Mouse (Mus musculus) right cerebral cortex, adult 18-20 months (tissue): ENCODE data around the gene Msi2.
A peak's percentile ranks its signal among the peaks of the same experiment; 100 is the strongest.

Source experiments
- DNase-seq: peaks from one replicate; pipeline ENCODE4 v3.0.0; 2022; ENCODE audit warnings: mixed read lengths

Msi2 gene

GRCm38 (mm10) chr11:88557828-88558580 is 160.3 kb downstream of the Msi2 start:
- DNase-seq = no peak

DNA sequence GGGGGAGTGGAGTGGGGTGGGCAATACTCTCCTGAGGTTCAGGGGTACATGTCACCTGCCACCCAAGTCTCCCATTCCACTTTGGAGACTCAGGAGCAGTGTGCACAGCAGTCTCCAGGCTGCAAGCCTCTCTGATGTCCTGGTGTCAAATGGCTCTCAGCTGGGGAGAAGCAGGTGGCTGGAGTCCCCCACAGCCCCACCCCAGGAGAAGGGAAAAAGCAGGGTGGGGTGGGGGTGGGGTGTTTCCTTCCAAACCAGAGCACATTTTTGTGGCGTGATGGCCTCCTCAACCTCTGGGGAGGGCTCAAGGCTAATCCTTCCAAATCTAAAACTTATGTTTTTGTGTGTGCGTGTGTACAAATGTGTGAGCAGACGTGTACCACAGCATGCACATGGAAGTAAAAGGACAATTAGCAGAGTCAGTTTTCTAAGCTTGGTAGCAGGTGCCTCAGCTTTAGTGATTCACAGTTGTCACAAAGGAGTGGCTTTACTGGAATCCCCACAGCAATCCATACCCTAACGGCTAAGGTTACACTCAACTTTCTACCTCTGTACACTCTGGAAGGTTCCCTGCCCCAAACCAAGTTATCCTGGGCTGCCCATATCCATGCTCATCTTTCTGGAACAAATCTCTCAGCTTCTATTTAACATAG is 161.1 kb downstream of the Msi2 start:
- no peak for DNase-seq

GRCm38 (mm10) chr11:88555902-88556549 is 162.3 kb downstream of the Msi2 start:
- DNase-seq = no peak

GRCm38 (mm10) chr11:88555232-88555818 is 163.0 kb downstream of the Msi2 start:
- DNase-seq = no peak

DNA sequence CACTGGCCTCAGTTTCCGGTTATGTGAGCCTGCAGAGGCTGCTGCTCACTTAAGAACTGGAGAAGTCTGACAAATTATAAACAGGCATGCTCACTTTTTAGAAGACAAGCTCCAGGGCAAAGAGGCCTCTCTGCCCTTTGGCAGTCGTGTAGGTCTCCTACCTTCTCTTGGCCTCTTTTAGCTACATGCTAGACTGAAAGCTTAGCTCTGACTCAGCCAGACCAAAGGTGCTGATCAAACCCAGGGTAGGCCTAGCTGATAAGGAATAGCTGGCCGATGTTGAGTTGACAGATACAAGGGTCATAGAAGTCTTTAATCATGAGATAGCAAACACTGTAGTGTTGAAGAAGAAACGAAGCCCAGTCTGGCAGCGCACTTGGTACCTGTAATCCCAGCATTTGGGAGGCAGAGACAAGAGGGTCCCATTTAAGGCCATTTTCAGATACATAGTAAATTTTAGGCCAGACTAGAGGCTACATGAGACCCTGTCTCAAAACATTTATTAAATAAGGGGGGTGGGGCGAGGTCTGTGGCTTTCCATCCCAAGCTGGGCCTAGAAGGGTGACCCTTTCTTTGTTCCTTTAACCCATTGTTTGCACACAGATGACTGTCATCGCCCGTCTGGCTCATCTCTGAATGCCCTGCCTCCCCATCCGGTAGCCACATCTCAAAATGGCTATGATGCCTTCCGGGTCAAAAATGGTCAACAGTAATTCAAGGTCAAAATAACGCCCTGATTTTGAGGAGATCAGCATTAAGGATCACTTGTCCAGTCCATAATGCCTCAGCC is 164.6 kb downstream of the Msi2 start:
- no peak for DNase-seq

DNA sequence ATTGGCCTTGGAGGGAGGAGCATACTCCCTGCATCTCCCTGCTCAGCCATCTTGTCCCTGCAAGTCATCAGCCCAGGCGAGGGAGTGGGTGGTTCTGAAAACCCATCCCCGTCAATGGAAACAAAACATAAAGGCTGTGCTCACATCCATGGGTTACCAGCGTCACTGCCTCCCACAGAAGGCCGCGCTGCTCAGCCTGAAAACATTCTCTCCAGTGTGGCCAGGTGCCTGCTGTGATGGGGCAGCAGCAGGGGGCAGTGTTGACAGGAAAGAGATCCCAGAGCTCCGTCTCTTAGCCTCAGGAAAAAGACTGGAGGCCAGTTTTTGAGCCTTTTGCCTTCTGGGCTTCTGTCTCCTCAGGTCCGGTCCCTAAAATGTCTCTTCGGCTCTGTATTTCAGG is 165.3 kb downstream of the Msi2 start:
- peak; percentile 83 for DNase-seq

DNA sequence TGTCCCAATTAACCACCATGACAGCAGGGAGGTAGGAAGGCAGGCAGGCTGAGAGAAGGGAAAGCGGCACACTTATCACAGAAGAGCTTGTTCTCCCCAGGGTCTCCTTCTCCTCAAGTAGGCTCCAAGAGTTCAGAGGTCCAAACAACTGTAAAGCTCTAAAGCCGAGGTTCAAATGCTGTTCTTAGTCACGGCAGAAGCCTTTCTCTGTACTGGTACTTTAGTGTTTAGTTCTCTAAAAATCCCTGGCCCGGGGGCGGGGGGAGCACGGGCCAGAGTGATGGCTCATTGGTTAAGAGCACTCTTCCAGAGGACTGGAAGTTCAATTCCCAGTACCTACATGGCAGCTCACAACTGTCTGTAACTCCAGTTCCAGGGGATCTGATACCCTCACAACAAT is 165.9 kb downstream of the Msi2 start:
- no peak for DNase-seq

DNA sequence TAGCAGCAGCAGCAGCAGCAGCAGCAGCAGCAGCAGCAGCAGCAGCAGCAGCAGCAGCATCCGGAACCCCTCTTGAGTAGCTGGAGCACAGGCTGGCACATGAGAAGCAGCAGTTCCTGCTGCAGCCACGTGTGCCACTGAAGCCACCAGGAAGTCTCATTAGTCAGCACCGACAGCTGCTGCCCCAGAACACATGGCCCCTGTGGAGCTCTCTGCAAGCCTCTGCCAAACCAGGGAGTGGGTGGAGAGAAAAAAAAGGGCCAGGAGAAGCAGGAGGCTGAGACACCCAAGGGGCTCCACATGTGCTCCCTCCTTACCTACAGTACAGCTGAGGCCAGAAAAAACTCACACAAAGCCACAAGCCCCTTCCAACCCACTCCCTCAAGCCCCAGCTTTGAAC is 167.3 kb downstream of the Msi2 start:
- peak; percentile 79 for DNase-seq

DNA sequence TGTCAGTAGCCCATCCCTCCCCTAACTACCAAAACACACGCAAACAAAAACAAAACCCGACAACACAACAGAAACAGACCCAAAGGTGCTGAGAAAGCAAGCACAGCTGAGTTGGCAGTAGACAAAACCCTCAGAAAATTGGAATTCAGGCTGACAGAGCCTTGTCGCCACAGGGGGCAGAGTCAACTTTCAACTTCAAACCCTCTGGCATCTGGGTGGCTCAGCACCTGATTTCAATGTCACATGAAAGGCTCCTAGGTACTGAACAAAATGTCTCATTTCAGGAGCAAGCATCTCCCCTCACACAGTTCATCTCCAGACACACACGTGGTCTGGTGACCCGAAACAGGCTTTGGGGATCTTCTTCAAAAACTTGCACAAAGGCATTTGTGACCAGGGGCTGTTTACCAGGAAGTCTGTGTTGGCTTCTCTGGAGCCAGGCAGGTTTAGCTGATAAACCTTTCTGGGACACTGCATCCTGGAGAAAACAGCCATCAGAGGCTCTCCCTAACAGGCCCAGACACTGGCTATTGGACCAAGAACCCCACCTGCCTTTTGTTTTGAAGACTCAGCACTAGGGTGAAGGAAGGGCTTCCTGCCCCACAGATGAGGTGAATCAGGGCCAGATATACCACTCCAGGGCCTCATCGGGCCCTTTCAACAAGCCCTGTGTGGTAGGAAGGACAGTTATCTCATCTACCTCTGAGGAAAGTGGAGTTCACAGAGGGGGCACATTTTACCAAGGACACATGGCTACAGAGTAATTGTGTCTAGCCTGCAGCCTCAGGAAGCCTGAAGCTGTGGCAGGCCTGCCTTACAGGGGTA is 168.0 kb downstream of the Msi2 start:
- no peak for DNase-seq

DNA sequence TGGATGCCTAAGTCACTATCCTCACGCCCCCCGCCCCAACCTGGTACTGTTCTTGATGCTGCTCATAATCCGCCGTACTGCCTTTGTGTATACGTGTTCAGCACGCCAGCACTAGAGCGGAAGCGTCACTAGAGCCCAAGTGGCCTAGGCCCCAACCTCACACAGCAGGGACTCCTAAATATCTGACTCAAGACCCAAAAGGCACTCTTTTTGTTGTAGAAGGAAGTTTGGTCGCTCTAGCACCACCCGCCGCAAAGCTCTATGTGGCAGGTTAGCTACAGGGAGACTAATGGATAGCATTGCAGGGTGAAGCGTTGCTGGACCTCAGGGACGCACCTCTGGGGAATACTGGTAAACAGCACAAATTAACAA is 168.8 kb downstream of the Msi2 start:
- DNase-seq = no peak

- DNase-seq = no peak
These were observed 169.3 kb downstream of the Msi2 start for GRCm38 (mm10) chr11:88548832-88549528.

GRCm38 (mm10) chr11:88548423-88548822 is 169.9 kb downstream of the Msi2 start:
- no peak for DNase-seq

DNA sequence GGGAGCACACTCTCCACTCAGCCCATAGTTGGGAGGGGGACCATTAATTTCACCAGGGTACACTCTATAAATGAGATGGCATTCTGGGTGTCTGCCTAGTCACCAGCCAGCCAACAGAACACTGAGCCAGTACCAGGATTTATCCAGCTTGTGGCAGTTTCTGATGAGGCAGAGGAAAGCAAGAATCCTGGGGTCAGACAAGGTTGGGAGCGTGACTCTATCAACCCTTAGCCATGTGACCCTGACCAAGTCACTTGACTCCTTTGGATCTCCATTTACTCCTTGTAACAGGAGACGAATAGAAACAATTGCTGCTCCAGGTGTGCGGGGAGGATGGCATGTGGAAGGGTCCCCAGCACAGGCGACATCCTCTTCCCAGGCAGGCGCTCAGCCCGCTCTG is 174.5 kb downstream of the Msi2 start:
- no peak for DNase-seq

DNA sequence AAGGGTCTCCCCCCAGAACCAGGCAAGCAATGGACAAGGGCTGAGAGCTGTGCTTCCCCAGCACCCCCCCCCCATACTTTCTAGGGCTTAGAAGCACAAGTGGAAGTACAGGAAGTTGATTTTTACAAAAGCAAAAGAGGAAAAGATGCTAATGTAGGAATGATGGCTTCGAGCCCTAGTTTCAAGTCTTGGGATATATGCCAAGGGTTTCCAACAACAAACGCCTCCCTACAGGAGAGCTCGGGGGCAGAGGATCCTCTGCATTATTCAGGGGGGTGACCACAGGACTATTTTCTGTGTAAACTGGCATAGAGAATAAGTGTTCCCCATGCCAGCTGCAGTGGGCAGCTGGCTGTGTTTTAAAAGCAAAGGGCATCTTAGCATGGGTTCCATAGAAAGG is 175.5 kb downstream of the Msi2 start:
- no peak for DNase-seq

DNA sequence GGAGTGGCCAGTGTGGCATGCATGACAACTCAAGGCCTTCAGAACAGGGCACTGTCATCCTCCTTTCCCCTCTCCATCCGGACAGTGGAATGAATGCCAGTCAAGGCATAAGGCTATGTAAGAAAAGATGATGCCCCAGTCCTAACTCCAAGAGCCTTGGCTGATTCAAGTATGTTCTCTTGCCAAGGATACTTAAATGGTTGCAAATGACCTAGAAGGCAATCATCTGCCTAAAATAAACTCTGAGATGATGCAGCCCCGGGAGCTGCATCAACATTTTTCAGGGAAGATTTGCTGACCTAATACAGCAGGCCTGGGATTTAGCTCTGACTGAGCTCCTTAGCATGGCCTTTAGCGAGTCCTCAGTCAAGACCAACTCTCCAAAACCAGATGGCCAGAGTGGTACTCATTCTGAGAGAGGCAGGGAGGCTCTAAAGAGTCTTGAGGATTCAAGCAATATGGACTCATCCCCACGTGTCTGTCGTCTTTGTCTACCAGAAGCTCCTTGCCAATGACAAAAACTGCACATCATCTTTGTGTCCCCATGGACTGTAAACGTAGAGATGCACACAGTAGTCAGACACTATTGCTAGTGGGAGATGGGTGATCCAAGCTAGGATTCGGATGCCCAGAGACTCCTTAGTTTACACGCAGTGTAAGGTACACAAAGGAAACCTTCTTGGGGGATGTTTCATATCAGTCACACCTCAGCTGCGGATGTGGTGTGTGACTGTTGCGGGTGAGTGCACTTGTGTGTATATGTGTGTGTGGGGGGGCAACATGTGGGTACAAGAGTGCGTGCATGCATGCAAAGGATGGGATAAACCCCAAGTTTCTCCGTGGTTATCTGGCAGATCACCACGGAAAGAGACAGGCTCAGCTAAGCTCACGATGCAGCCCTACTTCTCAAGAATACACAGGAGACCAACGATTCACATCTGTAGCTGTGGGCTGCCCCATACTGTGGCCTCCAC is 176.4 kb downstream of the Msi2 start:
- no peak for DNase-seq

GRCm38 (mm10) chr11:88539637-88540478 is 178.5 kb downstream of the Msi2 start:
- DNase-seq = no peak

GRCm38 (mm10) chr11:88538710-88539340 is 179.5 kb downstream of the Msi2 start:
- no peak for DNase-seq

DNA sequence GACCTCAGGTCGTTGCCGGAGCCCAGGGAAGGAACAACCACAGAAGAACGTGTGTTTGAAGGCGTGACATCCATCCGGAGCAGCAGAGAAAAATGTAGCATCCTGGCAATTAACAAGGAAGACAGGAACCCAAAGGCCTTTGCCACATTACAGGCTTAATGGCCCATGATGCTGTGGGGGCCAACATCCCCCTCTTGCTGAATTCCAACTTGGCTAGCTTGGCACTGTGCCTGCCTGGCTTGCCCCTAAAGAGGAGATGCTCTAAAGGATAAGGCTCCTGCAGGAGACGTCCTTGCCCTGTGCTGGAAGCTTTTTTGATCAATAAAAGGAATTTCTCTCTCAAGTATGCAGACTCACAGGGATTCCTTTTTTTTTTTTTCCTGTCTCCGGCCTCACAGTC is 181.0 kb downstream of the Msi2 start:
- DNase-seq = no peak

DNA sequence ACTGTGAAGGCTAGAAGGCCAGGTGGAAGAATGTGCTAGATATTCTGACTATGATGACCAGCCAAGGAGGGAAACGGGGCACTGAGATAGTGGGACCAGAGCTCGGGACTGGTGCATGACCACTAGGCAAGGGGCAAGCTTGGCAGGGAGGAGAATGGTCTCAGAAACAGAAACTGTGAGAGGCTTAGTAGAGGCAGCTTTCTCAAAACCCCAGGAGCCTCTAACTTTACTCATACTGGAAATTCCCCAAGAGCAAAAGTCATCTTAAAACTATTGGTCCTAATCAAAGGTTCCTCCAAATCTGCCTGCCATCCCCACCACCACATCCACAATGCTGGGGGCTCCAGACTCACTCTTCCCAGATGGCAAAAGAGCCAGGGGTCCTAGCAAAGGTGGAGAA is 181.5 kb downstream of the Msi2 start:
- no peak for DNase-seq
